Mouse (Mus musculus) ES-E14 (cell line): ENCODE measurements at regions not wholly inside any gene's neighbourhood (a gene's known extent, or its start where the extent isn't known, plus 50 kb on each side); places are given as distances from the start of the nearest gene placed in this dataset.

Experiments
- DNase-seq: peaks from one replicate; pipeline ENCODE4 v3.0.0-alpha.2; 2013; ENCODE audit warnings: low read depth, low spot score
- H3K27ac ChIP-seq: 2 replicates; pipeline ENCODE4 v1.5.1; 2012; ENCODE audit warnings: low read depth, mild to moderate bottlenecking, low read length, moderate library complexity, mixed read lengths; ENCODE audit not compliant: poor library complexity, insufficient read depth, severe bottlenecking
- H3K36me3 ChIP-seq: 2 replicates; pipeline ENCODE4 v1.6.1; 2012; ENCODE audit warnings: mild to moderate bottlenecking, low read length, moderate library complexity, mixed read lengths; ENCODE audit not compliant: control insufficient read depth, poor library complexity, insufficient read depth, severe bottlenecking
- H3K4me1 ChIP-seq, 2 experiments: fragments of 150-350 bp in 1 of 2; sonication (generic) in 1 of 2; 2 replicates each; pipeline ENCODE4 v1.6.1; 2012; ENCODE audit warnings: low read length in 2 of 2, mild to moderate bottlenecking in 1 of 2, mixed read lengths in 1 of 2; ENCODE audit not compliant: control insufficient read depth in 2 of 2, insufficient read depth in 2 of 2, poor library complexity in 1 of 2
- H3K4me3 ChIP-seq, 2 experiments: fragments of 150-350 bp in 1 of 2; sonication (generic) in 1 of 2; 2 replicates each; pipeline ENCODE4 v1.5.1; 2012; ENCODE audit warnings: low read length in 2 of 2, low read depth in 1 of 2, mild to moderate bottlenecking in 1 of 2, mixed read lengths in 1 of 2; ENCODE audit not compliant: insufficient read depth in 1 of 2, poor library complexity in 1 of 2, severe bottlenecking in 1 of 2
- H3K9ac ChIP-seq: 2 replicates; pipeline ENCODE4 v1.6.1; 2012; ENCODE audit warnings: low read depth, mild to moderate bottlenecking, low read length, mixed read lengths; ENCODE audit not compliant: poor library complexity, insufficient read depth, severe bottlenecking
- H3K9me3 ChIP-seq: fragments of 150-350 bp; sonication (generic); 2 replicates; pipeline ENCODE4 v1.6.1; 2012; ENCODE audit warnings: low read depth, mild to moderate bottlenecking, low read length; ENCODE audit not compliant: control insufficient read depth, insufficient read depth
- CHD2 ChIP-seq: IDR thresholded peaks from 2 replicates; pipeline ENCODE4 v1.6.1; 2014; ENCODE audit warnings: mild to moderate bottlenecking, low read depth, low read length, inconsistent platforms
- HCFC1 ChIP-seq: IDR thresholded peaks from 2 replicates; pipeline ENCODE4 v1.6.1; 2012; ENCODE audit warnings: low read length, inconsistent platforms, borderline replicate concordance; ENCODE audit not compliant: insufficient read depth
- MAFK ChIP-seq: IDR thresholded peaks from 2 replicates; pipeline ENCODE4 v1.6.1; 2014; ENCODE audit warnings: mild to moderate bottlenecking, low read depth, low read length, inconsistent platforms; ENCODE audit not compliant: insufficient read depth
- ZC3H11A ChIP-seq: IDR thresholded peaks from 2 replicates; pipeline ENCODE4 v1.6.1; 2012; ENCODE audit warnings: low read depth, mild to moderate bottlenecking, inconsistent platforms, low read length, borderline replicate concordance
- ZNF384 ChIP-seq: IDR thresholded peaks from 2 replicates; pipeline ENCODE4 v1.6.1; 2012; ENCODE audit warnings: low read depth, low read length, inconsistent platforms
- in situ Hi-C, 2 experiments: fragments of 600-800 bp; cut with MboI; formaldehyde crosslinking; loops; one replicate each; pipeline ENCODE4 v1.15.1; 2025; ENCODE audit warnings: low sequenced_read_pairs in 2 of 2, inconsistent platforms in 1 of 2; ENCODE audit not compliant: unreplicated experiment in 2 of 2

GRCm38 (mm10) chr3:11094804-11095203 is 759.3 kb upstream of the Gm38303 start:
- in situ Hi-C loops: no loop called here
- H3K27ac ChIP-seq: no peak overlapping the region
- H3K36me3 ChIP-seq: no peaks in the 10 kb centered on the region
- no peaks in the 10 kb centered on the region for H3K4me1 ChIP-seq
- H3K9me3 ChIP-seq: no peaks in the 10 kb centered on the region
- no peak overlapping the region for H3K9ac ChIP-seq
- TF ChIP-seq ZC3H11A (no peak), CHD2 (no peak), HCFC1 (no peak), ZNF384 (no peak), MAFK (no peak)
- no peak overlapping the region for H3K4me3 ChIP-seq
- DNase-seq: no peak

- H3K4me3 ChIP-seq: no peak overlapping the region
- TF ChIP-seq ZC3H11A (peak; percentile 79; the same call in 1 of the 2 replicates), MAFK (no peak), HCFC1 (no peak)
- no peaks in the 10 kb centered on the region for H3K4me1 ChIP-seq
- peak; percentile 15 for DNase-seq
- no peaks in the 10 kb centered on the region for H3K9me3 ChIP-seq
- no peak overlapping the region for H3K9ac ChIP-seq
- no peak overlapping the region for H3K27ac ChIP-seq
- in situ Hi-C loops: no loop called here
- no peaks in the 10 kb centered on the region for H3K36me3 ChIP-seq
Observed at GRCm38 (mm10) chr3:11094138-11094537, 758.7 kb upstream of the Gm38303 start.

- TF ChIP-seq CHD2: 0 out of 2 replicates have a peak, but pooled peaks have one; percentile 17
- TF ChIP-seq ZC3H11A: no peak
- DNase-seq: peak; percentile 28
- Histone ChIP-seq H3K9ac (no peak overlapping the region), H3K4me3 (no peak overlapping the region), H3K36me3 (no peaks in the 10 kb centered on the region), H3K4me1 (no peaks in the 10 kb centered on the region), H3K9me3 (no peaks in the 10 kb centered on the region), H3K27ac (peak overlapping the region; percentile 49; the same call in 1 of the 2 replicates)
- in situ Hi-C loops: no loop called here
Observed at GRCm38 (mm10) chr3:11083291-11083690, 747.8 kb upstream of the Gm38303 start.

- Histone ChIP-seq H3K36me3 (no peaks in the 10 kb centered on the region), H3K9ac (no peak overlapping the region), H3K4me3 (no peak overlapping the region), H3K9me3 (no peaks in the 10 kb centered on the region), H3K4me1 (no peaks in the 10 kb centered on the region), H3K27ac (no peak overlapping the region)
- TF ChIP-seq ZC3H11A (no peak), HCFC1 (no peak), CHD2 (no peak), MAFK (no peak), ZNF384 (no peak)
- in situ Hi-C loops: no loop called here
- DNase-seq: no peak
Observed at GRCm38 (mm10) chr3:11074012-11074411, 738.5 kb upstream of the Gm38303 start.

DNA sequence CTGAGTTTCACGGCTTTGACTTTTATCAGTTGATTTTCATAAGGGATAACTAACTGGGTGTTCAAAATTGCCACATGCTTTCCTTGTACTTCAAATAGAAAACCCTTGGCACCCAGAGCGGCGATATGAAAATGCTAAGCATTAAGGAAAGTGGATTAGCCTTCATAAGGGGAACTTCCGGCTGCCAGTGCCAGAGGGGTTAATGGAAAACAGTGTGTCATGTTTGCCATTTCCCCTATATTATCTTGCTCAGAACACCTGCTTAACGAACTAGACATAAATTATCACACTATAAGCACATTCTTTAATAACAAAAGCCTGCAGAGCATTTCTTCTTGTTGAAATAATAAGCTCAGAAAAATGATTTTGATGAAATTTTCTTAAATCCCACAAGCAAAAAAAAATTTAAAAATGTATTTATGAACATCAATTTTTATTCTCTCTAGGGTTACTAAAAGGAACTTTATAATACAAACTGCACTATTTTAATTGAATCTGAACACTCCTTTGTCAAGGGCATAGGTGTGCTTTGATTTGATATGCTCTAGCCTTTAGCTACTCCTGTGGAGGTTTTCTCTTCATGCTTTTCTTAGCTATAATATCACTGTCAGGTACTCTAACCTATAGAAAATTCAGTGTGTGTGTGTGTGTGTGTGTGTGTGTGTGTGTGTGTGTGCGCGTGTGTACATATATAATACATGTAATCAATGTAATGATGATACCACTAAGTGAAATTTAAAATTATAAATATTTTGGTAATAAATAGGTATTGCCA is 699.7 kb upstream of the Gm38303 start:
- in situ Hi-C loops: no loop called here
- H3K9ac ChIP-seq: no peak overlapping the region
- TF ChIP-seq MAFK (no peak), HCFC1 (no peak), CHD2 (no peak), ZC3H11A (no peak), ZNF384 (no peak)
- no peak overlapping the region for H3K27ac ChIP-seq
- no peaks in the 10 kb centered on the region for H3K4me1 ChIP-seq
- H3K4me3 ChIP-seq: no peak overlapping the region
- H3K36me3 ChIP-seq: no peaks in the 10 kb centered on the region
- DNase-seq: no peak
- no peaks in the 10 kb centered on the region for H3K9me3 ChIP-seq
